Mouse (Mus musculus) erythroblast, embryonic 14.5 days (primary cell): ENCODE data around the gene Sox2. TPM values are rescaled to one million over a fixed set of nuclear protein-coding genes. Genes with fewer than 3 reads are reported as not detected.

Experiments
- H3K27me3 ChIP-seq: 2 replicates; pipeline ENCODE4 v1.6.1; 2012; ENCODE audit warnings: inconsistent platforms; ENCODE audit not compliant: control insufficient read depth
- H3K36me3 ChIP-seq: 2 replicates; pipeline ENCODE4 v1.6.1; 2012; ENCODE audit warnings: mild to moderate bottlenecking, inconsistent platforms; ENCODE audit not compliant: control insufficient read depth
- H3K4me1 ChIP-seq: 2 replicates; pipeline ENCODE4 v1.6.1; 2012; ENCODE audit warnings: inconsistent platforms; ENCODE audit not compliant: control insufficient read depth
- H3K4me3 ChIP-seq: replicated peaks from 2 replicates; pipeline ENCODE3; 2012; ENCODE audit warnings: moderate library complexity, mild to moderate bottlenecking, inconsistent platforms
- H3K9me3 ChIP-seq: 2 replicates; pipeline ENCODE4 v1.6.1; 2012; ENCODE audit warnings: low read length, inconsistent platforms, mixed read lengths; ENCODE audit not compliant: control insufficient read depth
- GATA1 ChIP-seq: IDR thresholded peaks from 2 replicates; pipeline ENCODE4 v1.6.1; 2012; ENCODE audit warnings: low read length, inconsistent platforms, mixed read lengths
- TAL1 ChIP-seq: IDR thresholded peaks from 3 replicates; pipeline ENCODE4 v1.6.1; 2012; ENCODE audit warnings: low read length, inconsistent platforms, mixed read lengths
- polyA plus RNA-seq: library from polyadenylated mRNA; stranded (reverse); fragments of >175 nt; gene quantifications from 2 replicates; pipeline ENCODE4 v1.2.3, GENCODE M21; 2012

Sox2 gene
- polyA plus RNA-seq, 1 experiment, result not detected

GRCm38 (mm10) chr3:34630736-34631135 is 19.5 kb upstream of the Sox2 start:
- no peaks in the 10 kb centered on the region for H3K4me1 ChIP-seq
- no peaks in the 10 kb centered on the region for H3K36me3 ChIP-seq
- no peak overlapping the region for H3K4me3 ChIP-seq
- no peaks in the 10 kb centered on the region for H3K27me3 ChIP-seq
- TF ChIP-seq GATA1, result no peak
- H3K9me3 ChIP-seq, result peaks cover 7% of the 10 kb centered on the region

GRCm38 (mm10) chr3:34636958-34637357 is 13.2 kb upstream of the Sox2 start:
- Histone ChIP-seq H3K9me3 (no peaks in the 10 kb centered on the region), H3K27me3 (peaks cover 42% of the 10 kb centered on the region), H3K4me1 (no peaks in the 10 kb centered on the region), H3K4me3 (no peak overlapping the region), H3K36me3 (no peaks in the 10 kb centered on the region)
- TF ChIP-seq TAL1 (no peak), GATA1 (no peak)

- peaks cover 47% of the 10 kb centered on the region for H3K27me3 ChIP-seq
- H3K4me1 ChIP-seq, result no peaks in the 10 kb centered on the region
- no peaks in the 10 kb centered on the region for H3K36me3 ChIP-seq
- H3K9me3 ChIP-seq, result no peaks in the 10 kb centered on the region
- TF ChIP-seq GATA1, result no peak
- no peak for TF ChIP-seq TAL1
- H3K4me3 ChIP-seq, result no peak overlapping the region
Measured at GRCm38 (mm10) chr3:34637481-34637880, 12.7 kb upstream of the Sox2 start.

GRCm38 (mm10) chr3:34637926-34638325 is 12.3 kb upstream of the Sox2 start:
- Histone ChIP-seq H3K27me3 (peaks cover 51% of the 10 kb centered on the region), H3K36me3 (no peaks in the 10 kb centered on the region), H3K4me3 (no peak overlapping the region), H3K9me3 (no peaks in the 10 kb centered on the region), H3K4me1 (no peaks in the 10 kb centered on the region)
- no peak for TF ChIP-seq GATA1
- TF ChIP-seq TAL1, result no peak

DNA sequence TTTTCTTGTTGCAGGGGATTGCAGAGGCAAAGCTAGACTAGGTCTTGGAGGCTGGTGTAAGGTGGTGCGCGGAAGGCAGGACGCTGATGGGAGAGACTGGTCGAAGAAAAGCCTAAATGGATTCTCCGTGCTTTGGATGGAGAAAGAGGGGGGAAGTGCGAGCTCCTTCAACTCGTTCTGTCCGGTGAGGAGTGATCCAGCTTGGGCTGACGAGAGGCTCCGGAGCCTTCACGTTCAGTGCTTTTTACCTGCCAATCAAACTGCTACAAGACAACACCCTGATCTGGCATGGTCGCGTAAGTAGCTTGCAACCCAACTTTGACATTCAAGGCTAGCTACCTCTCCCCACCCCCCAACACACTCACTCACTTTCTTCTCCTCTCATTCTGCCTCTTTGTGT is 11.9 kb upstream of the Sox2 start:
- Histone ChIP-seq H3K9me3 (no peaks in the 10 kb centered on the region), H3K4me3 (no peak overlapping the region), H3K36me3 (no peaks in the 10 kb centered on the region), H3K27me3 (peaks cover 56% of the 10 kb centered on the region), H3K4me1 (no peaks in the 10 kb centered on the region)
- TF ChIP-seq GATA1, result no peak
- TF ChIP-seq TAL1, result no peak

- Histone ChIP-seq H3K4me1 (no peaks in the 10 kb centered on the region), H3K36me3 (no peaks in the 10 kb centered on the region), H3K27me3 (peaks cover 65% of the 10 kb centered on the region), H3K9me3 (no peaks in the 10 kb centered on the region), H3K4me3 (no peak overlapping the region)
- TF ChIP-seq GATA1, result no peak
- TF ChIP-seq TAL1, result no peak
Measured at GRCm38 (mm10) chr3:34639031-34639872, 11.0 kb upstream of the Sox2 start.

DNA sequence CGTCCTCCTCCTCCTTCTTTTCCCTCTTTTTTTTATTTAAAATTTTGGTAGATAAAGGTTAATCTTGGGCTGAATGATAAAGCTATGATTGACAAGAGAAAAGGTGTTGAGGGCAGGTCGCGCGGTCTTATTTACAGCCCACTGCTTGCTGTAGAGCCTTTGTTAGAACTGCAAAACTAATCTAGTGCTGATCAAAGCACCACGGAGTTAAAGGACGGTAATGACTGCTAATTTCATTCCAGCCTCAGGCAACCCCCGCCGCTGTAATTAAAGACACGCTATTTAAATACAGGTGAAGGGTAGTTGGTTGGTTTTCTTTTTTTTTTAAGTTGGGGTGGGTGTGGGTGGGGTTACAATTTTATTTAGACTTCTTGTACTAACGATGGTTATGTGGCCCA is 10.3 kb upstream of the Sox2 start:
- no peaks in the 10 kb centered on the region for H3K9me3 ChIP-seq
- no peak overlapping the region for H3K4me3 ChIP-seq
- no peak for TF ChIP-seq TAL1
- TF ChIP-seq GATA1, result no peak
- no peaks in the 10 kb centered on the region for H3K36me3 ChIP-seq
- H3K27me3 ChIP-seq, result peaks cover 70% of the 10 kb centered on the region
- no peaks in the 10 kb centered on the region for H3K4me1 ChIP-seq

DNA sequence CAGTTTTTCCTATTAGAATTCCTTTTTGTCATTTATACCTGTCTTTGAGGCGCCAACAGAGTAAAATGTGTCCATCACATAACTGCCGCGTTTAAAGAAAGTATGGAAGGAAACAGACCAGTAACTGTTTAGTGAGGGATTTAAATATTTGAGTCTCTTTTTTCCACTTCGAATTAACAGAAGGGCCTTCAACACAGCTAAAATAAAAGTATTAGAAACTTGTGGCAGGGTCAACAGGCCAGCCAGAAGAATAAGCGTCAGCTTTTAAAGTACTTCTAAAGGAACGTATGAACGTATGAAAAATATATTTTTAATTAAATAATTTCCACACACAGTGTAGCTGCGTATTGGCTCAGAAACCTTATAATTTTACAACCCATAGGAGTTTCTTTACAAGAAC is 9.9 kb upstream of the Sox2 start:
- no peak overlapping the region for H3K4me3 ChIP-seq
- no peak for TF ChIP-seq TAL1
- no peak for TF ChIP-seq GATA1
- H3K9me3 ChIP-seq, result no peaks in the 10 kb centered on the region
- H3K4me1 ChIP-seq, result no peaks in the 10 kb centered on the region
- H3K27me3 ChIP-seq, result peaks cover 74% of the 10 kb centered on the region
- H3K36me3 ChIP-seq, result no peaks in the 10 kb centered on the region

DNA sequence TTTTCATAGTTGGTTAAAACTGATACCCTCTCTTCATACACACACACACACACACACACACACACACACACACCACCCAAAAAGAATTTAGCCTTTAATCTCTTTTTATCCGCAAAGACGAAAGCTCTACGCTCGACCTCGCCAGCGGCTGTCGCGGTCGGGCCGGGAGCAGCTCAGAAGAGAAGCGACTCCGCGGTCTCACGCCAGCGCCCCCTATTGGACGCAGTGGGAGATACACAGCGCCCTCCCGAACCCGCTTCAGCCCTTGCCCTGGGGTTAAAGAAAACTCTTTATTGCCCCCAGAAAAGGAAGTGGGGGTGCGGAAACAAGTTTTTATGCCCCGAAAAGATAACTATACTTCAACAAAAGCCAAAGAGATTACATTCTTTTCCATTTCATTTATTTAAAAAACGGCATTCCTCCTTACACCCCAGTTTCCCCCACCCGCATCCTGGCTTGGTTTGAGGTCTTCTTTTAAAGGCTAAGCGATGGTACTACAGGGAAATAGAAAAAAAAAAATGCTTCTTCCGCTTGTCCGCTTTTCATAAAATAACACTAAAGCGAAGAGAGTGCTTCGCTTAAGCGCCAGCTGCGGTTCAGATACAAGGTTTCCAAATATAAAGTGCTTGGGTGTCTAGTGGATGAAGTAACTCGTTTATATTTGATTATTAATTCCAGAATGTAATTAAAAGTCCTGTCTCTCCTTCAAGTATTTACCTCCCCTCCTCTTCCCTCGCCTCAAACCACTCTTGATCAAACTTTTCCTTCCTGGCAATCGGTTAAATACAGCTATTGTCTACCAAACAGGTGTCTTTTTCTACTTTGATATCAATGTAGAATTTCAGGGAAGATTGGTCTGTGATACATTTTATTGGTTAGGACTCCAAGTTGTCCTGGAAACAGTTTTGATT is 9.3 kb upstream of the Sox2 start:
- Histone ChIP-seq H3K4me1 (no peaks in the 10 kb centered on the region), H3K27me3 (peaks cover 80% of the 10 kb centered on the region), H3K36me3 (no peaks in the 10 kb centered on the region), H3K4me3 (no peak overlapping the region), H3K9me3 (no peaks in the 10 kb centered on the region)
- TF ChIP-seq GATA1, result no peak
